Mouse (Mus musculus): ENCODE results near the gene Exosc5. TPM values are rescaled to one million over a fixed set of nuclear protein-coding genes. Genes with fewer than 3 reads are reported as not detected.

Gene Exosc5
- total and polyA plus RNA-seq, 3 experiments, result 105 to 125 (median 123) TPM

DNA sequence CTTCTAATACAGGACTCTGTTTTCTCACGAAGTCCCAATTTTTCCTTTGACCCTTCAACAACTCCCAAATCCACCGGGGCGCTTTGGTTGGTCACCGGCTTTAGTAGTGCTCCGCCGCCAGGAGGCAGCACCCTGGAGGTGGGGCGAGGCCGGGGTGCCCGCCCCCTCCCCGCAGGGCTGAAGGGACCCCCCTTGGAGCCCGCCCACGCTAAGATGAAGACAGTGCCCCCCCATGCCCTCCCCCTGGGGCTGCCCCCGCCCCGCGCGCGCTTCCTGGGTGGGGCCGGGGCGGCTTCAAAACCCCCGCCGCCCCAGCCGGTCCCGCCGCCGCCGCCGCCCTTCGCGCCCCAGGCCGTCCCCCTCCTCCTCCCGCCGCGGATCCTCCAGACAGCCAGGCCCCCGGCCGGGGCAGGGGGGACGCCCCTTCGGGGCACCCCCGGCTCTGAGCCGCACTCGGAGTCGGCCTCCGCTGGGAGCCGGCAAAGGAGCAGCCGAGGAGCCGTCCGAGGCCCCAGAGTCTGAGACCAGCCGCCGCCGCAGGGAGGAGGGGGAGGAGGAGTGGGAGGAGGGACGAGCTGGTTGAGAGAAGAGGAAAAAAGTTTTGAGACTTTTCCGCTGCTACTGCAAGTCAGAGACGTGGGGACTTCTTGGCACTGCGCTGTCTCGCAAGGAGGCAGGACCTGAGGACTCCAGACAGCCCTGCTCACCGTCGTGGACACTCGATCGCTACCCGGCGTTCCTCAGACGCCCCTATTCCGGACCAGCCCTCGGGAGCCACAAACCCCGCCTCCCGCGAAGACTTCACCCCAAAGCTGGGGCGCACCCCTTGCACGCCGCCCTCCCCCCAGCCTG lies 27.9 kb downstream of the Exosc5 start, which contains the start of gene Tgfb1:
Gene Tgfb1, plus strand, starts transcription at position 323 of the 852 bp plus-strand sequence.
- Histone ChIP-seq H3K9me3 (replicated peaks; ENCODE audit: low read length) (no peaks in the 10 kb centered on the region), H3K4me3 (replicated peaks in 1 of 3; ENCODE audit: low read depth in 2 of 3, low read length in 2 of 3, poor library complexity in 1 of 3) (peak within 1 kb of the TSS; percentile 73 to 87 (median 83)), H3K4me1 (ENCODE audit: control insufficient read depth in 1 of 2, insufficient read depth in 2 of 2) (peaks cover 23 to 55% of the 10 kb centered on the region in 2 experiments), H3K27ac (ENCODE audit: insufficient read depth, low read depth) (peak within 1 kb of the TSS; percentile 61), H3K9ac (ENCODE audit: insufficient read depth, low read depth) (peak within 1 kb of the TSS; percentile 98), H3K36me3 (replicated peaks in 1 of 2; ENCODE audit: control insufficient read depth in 1 of 2, insufficient read depth in 1 of 2, low read length in 1 of 2) (peaks cover 3 to 40% of the 10 kb centered on the region in 2 experiments), H3K4me2 (ENCODE audit: insufficient read depth, low read depth, poor library complexity, severe bottlenecking) (peak within 1 kb of the TSS; percentile 60), H3K27me3 (replicated peaks) (no peaks in the 10 kb centered on the region), H3K79me2 (replicated peaks; ENCODE audit: control insufficient read depth, extremely low read depth, insufficient read depth, poor library complexity, severe bottlenecking) (peaks cover 23% of the 10 kb centered on the region)
- in situ Hi-C loops (cut with MboI; ENCODE audit: low pct_ligation_motif_present, low pct_unique_long_range_greater_than_20kb, low sequenced_read_pairs) (no loop called here), dilution Hi-C loops (cut with MboI; ENCODE audit: extremely low pct_ligation_motif_present, extremely low pct_unique_long_range_greater_than_20kb, low sequenced_read_pairs) (no loop called here)
- DNase-seq (ENCODE audit: extremely low read depth), result peak; percentile 73
- TF ChIP-seq UBTF (IDR thresholded peaks at IDR 0.05; ENCODE audit: low read depth, low read length) (peak; percentile 81; the same call in 1 of the 2 replicates), TBP (conservative IDR thresholded peaks at IDR 0.05; ENCODE audit: low read depth, low read length) (peak; percentile 38; the same call in 1 of the 2 replicates), SIN3A (IDR thresholded peaks at IDR 0.05; ENCODE audit: low read length) (peak; percentile 86; the same call in 1 of the 2 replicates), ZNF384 (IDR thresholded peaks at IDR 0.05; ENCODE audit: low read depth, low read length) (no peak), JUN (IDR thresholded peaks at IDR 0.05; ENCODE audit: insufficient read depth, low read depth, low read length) (no peak), KAT2A (IDR thresholded peaks at IDR 0.05; ENCODE audit: insufficient replicate concordance, low read length) (no peak), MAFK (IDR thresholded peaks at IDR 0.05; ENCODE audit: insufficient replicate concordance, low read length) (no peak), RCOR1 (conservative IDR thresholded peaks at IDR 0.05; ENCODE audit: low read depth, low read length) (no peak), PAX5 (IDR thresholded peaks at IDR 0.05; ENCODE audit: low read length) (no peak), CHD1 (IDR thresholded peaks at IDR 0.05; ENCODE audit: low read depth, low read length) (no peak), CHD2 (IDR thresholded peaks at IDR 0.05; ENCODE audit: low read length) (no peak), POLR2AphosphoS2 (IDR thresholded peaks at IDR 0.05; ENCODE audit: low read depth, low read length) (no peak), NELFE (IDR thresholded peaks at IDR 0.05; ENCODE audit: low read depth, low read length) (peak; percentile 63), ZMIZ1 (IDR thresholded peaks at IDR 0.05; ENCODE audit: low read depth, low read length) (peak; percentile 65; the same call in 1 of the 2 replicates), RAD21 (IDR thresholded peaks at IDR 0.05; ENCODE audit: low read depth, low read length) (no peak), JUND (conservative IDR thresholded peaks at IDR 0.05; ENCODE audit: low read depth, low read length) (no peak), POLR2A (IDR thresholded peaks at IDR 0.05; ENCODE audit: low read depth, low read length) (peak; percentile 70), ZC3H11A (IDR thresholded peaks at IDR 0.05; ENCODE audit: low read depth, low read length) (no peak), E2F4 (IDR thresholded peaks at IDR 0.05; ENCODE audit: insufficient replicate concordance, low read depth, low read length) (no peak), NRF1 (IDR thresholded peaks at IDR 0.05; ENCODE audit: low read depth, low read length) (no peak), TCF12 (IDR thresholded peaks at IDR 0.05; ENCODE audit: low read depth, low read length) (no peak), USF1 (IDR thresholded peaks at IDR 0.05; ENCODE audit: low read depth, low read length) (no peak), MEF2A (IDR thresholded peaks at IDR 0.05; ENCODE audit: borderline replicate concordance, low read depth, low read length) (peak; percentile 74; the same call in 1 of the 2 replicates), GABPA (IDR thresholded peaks at IDR 0.05; ENCODE audit: insufficient replicate concordance, low read depth, low read length) (no peak), EP300 (IDR thresholded peaks at IDR 0.05; ENCODE audit: low read length) (no peak), ELF1 (IDR thresholded peaks at IDR 0.05; ENCODE audit: low read depth, low read length) (peak; percentile 18; the same call in 1 of the 2 replicates), MYC (IDR thresholded peaks at IDR 0.05; ENCODE audit: low read depth, low read length) (no peak), MXI1 (IDR thresholded peaks at IDR 0.05; ENCODE audit: low read depth, low read length) (no peak), BHLHE40 (IDR thresholded peaks at IDR 0.05; ENCODE audit: low read depth, low read length) (no peak), CTCF (conservative IDR thresholded peaks at IDR 0.05 in 1 of 2, IDR thresholded peaks at IDR 0.05 in 1 of 2; ENCODE audit: low read depth in 2 of 2, low read length in 2 of 2) (peak in 1 of 2 experiments; percentile 67; a peak in 2 of 4 replicates), ETS1 (conservative IDR thresholded peaks at IDR 0.05; ENCODE audit: low read depth, low read length) (no peak), USF2 (conservative IDR thresholded peaks at IDR 0.05; ENCODE audit: low read depth, low read length) (no peak), ZKSCAN1 (IDR thresholded peaks at IDR 0.05; ENCODE audit: borderline replicate concordance, low read depth, low read length) (no peak; the same call in 1 of the 2 replicates), HCFC1 (IDR thresholded peaks at IDR 0.05; ENCODE audit: low read depth, low read length) (no peak), SMC3 (IDR thresholded peaks at IDR 0.05; ENCODE audit: low read depth, low read length) (peak; percentile 37; the same call in 1 of the 2 replicates), IRF4 (IDR thresholded peaks at IDR 0.05; ENCODE audit: low read depth, low read length) (0 out of 2 replicates have a peak, but pooled peaks have one; percentile 35), MAX (IDR thresholded peaks at IDR 0.05; ENCODE audit: low read length) (no peak), MAZ (IDR thresholded peaks at IDR 0.05; ENCODE audit: low read depth, low read length) (peak; percentile 92)
